Comparison of ENCODE assay signal across 8 mouse cellular contexts in genomic region chr4:41707011-41707535, GRCm38 (mm10). TPM values are rescaled to one million over a fixed set of nuclear protein-coding genes. Genes with fewer than 3 reads are reported as not detected.
DNase-seq lines count a peak whose midpoint lies in the region; ATAC-seq and TF ChIP-seq lines count a peak whose summit lies in the region.

No protein-coding gene starts in this region.

- peak; percentile 46; the same call in 1 of the 2 replicates for TF ChIP-seq CTCF in testis, adult 2 months (IDR thresholded peaks at IDR 0.05; ENCODE audit: control insufficient read depth, insufficient read depth, insufficient replicate concordance, low read depth, low read length)
- TF ChIP-seq CTCF in hindbrain, postnatal 0 days (IDR thresholded peaks at IDR 0.05; ENCODE audit: low read depth): peak; percentile 88

- H3K36me3 ChIP-seq in testis, adult 2 months (ENCODE audit: control insufficient read depth, insufficient read depth, low read length): no peaks in the 10 kb centered on the region
- no peaks in the 10 kb centered on the region for H3K36me3 ChIP-seq in hindbrain, postnatal 0 days (ENCODE audit: insufficient read depth, low read length)

- under 1% methylated on average over 13 of the region's 13 CpGs for WGBS in hindbrain, postnatal 0 days

- H3K9ac ChIP-seq in hindbrain, postnatal 0 days (replicated peaks; ENCODE audit: low read length): 0 out of 2 replicates have a peak overlapping the region, but pooled peaks have one; percentile 17

- H3K27me3 ChIP-seq in testis, adult 2 months (ENCODE audit: control insufficient read depth, insufficient read depth, low read length): no peaks in the 10 kb centered on the region
- no peaks in the 10 kb centered on the region for H3K27me3 ChIP-seq in hindbrain, postnatal 0 days (ENCODE audit: insufficient read depth, low read length)

- no peak overlapping the region for H3K4me3 ChIP-seq in testis, adult 2 months (ENCODE audit: control insufficient read depth, low read depth, low read length)
- H3K4me3 ChIP-seq in hindbrain, postnatal 0 days (ENCODE audit: low read length): no peak overlapping the region

- ATAC-seq in hindbrain, postnatal 0 days: peak; percentile 86

- H3K4me1 ChIP-seq in testis, adult 2 months (ENCODE audit: control insufficient read depth, insufficient read depth, low read length): peaks cover 4% of the 10 kb centered on the region
- peaks cover 11% of the 10 kb centered on the region; the same call in 1 of the 2 replicates for H3K4me1 ChIP-seq in hindbrain, postnatal 0 days (ENCODE audit: insufficient read depth, low read length)

- peak overlapping the region; percentile 31 for H3K4me2 ChIP-seq in hindbrain, postnatal 0 days (ENCODE audit: low read depth, low read length)

- intact Hi-C loops in left cerebral cortex, postnatal 25 days (cut with DNase I): loop anchor here (5.0 kb wide), 2 partner anchors 95 to 150 kb away; no protein-coding TSS in a partner anchor

- no peaks in the 10 kb centered on the region for H3K9me3 ChIP-seq in hindbrain, postnatal 0 days (ENCODE audit: low read length)

- no peak overlapping the region for H3K27ac ChIP-seq in testis, adult 2 months (ENCODE audit: control insufficient read depth, insufficient read depth, low read depth, low read length)
- H3K27ac ChIP-seq in hindbrain, postnatal 0 days: peak overlapping the region; percentile 59; the same call in 1 of the 2 replicates

- DNase-seq in testis, postnatal 14 days (ENCODE audit: low spot score): no peak
- DNase-seq in cerebellum, adult 9-11 months: peak; percentile 81
- DNase-seq in frontal cortex, adult 2 months (ENCODE audit: extremely low spot score in 1 of 2, low spot score in 1 of 2): peak; percentile 77 to 89
- DNase-seq in hindbrain, postnatal 0 days (ENCODE audit: low spot score): peak; percentile 89
- DNase-seq in left cerebral cortex, postnatal 25 days (ENCODE audit: low spot score in 2 of 2): peak; percentile 70 to 93
- DNase-seq in mesoderm, embryonic 11.5 days (ENCODE audit: low read depth, low spot score): peak; percentile 89
- peak; percentile 26 for DNase-seq in spleen, adult 12 weeks (ENCODE audit: low spot score)

- TF ChIP-seq POLR2A in testis, adult 2 months (IDR thresholded peaks at IDR 0.05; ENCODE audit: control insufficient read depth, low read depth, low read length): no peak

RNA-seq across cellular contexts. Expression of gene Rpp25l, which starts 6.3 kb away (rescaled TPM):
- 21.8 and 27.5 TPM in 2 replicates for polyA plus RNA-seq in testis, adult 2 months (2012; rRNA removed)
- 30.7 and 32.5 TPM in 2 replicates for polyA plus RNA-seq in frontal cortex, adult 2 months (2012; rRNA removed)
- total RNA-seq in hindbrain, postnatal 0 days (2014; rRNA removed): 35.0 and 42.2 TPM in 2 replicates
- 47.3 and 48.3 TPM in 2 replicates for polyA plus RNA-seq in hindbrain, postnatal 0 days (2015; fragmentation: Nextera tagmentation; extraction: Ambion mirVana)
- total RNA-seq in left cerebral cortex, postnatal 25 days (2021): 10 to 100 TPM; 26.8 to 31.3 TPM

RNA-seq across cellular contexts. Expression of gene Il11ra1, which starts 7.3 kb away (rescaled TPM):
- 10.7 and 11.0 TPM in 2 replicates for polyA plus RNA-seq in testis, adult 2 months (2012; rRNA removed)
- 37.0 and 38.1 TPM in 2 replicates for polyA plus RNA-seq in frontal cortex, adult 2 months (2012; rRNA removed)
- 24.4 and 41.9 TPM in 2 replicates for total RNA-seq in hindbrain, postnatal 0 days (2014; rRNA removed)
- 47.4 and 49.8 TPM in 2 replicates for polyA plus RNA-seq in hindbrain, postnatal 0 days (2015; fragmentation: Nextera tagmentation; extraction: Ambion mirVana)
- 10 to 100 TPM; 35.8 to 43.8 TPM for total RNA-seq in left cerebral cortex, postnatal 25 days (2021)

RNA-seq across cellular contexts. Expression of gene Cntfr, which starts 10.2 kb away (rescaled TPM):
- 3.7 and 4.0 TPM in 2 replicates for polyA plus RNA-seq in testis, adult 2 months (2012; rRNA removed)
- 79.4 and 92.6 TPM in 2 replicates for polyA plus RNA-seq in frontal cortex, adult 2 months (2012; rRNA removed)
- total RNA-seq in hindbrain, postnatal 0 days (2014; rRNA removed): 59.3 and 61.9 TPM in 2 replicates
- 18.5 and 22.1 TPM in 2 replicates for polyA plus RNA-seq in hindbrain, postnatal 0 days (2015; fragmentation: Nextera tagmentation; extraction: Ambion mirVana)
- 100 to 1,000 TPM in 1 of 2 experiments, 10 to 100 TPM in 1; 98.9 to 109 TPM for total RNA-seq in left cerebral cortex, postnatal 25 days (2021)

RNA-seq across cellular contexts. Expression of gene Dctn3, which starts 15.9 kb away (rescaled TPM):
- polyA plus RNA-seq in testis, adult 2 months (2012; rRNA removed): 84.2 and 90.3 TPM in 2 replicates
- polyA plus RNA-seq in frontal cortex, adult 2 months (2012; rRNA removed): 189 and 190 TPM in 2 replicates
- 145 and 147 TPM in 2 replicates for total RNA-seq in hindbrain, postnatal 0 days (2014; rRNA removed)
- polyA plus RNA-seq in hindbrain, postnatal 0 days (2015; fragmentation: Nextera tagmentation; extraction: Ambion mirVana): 306 and 316 TPM in 2 replicates
- total RNA-seq in left cerebral cortex, postnatal 25 days (2021): 100 to 1,000 TPM; 174 to 191 TPM

RNA-seq across cellular contexts. Expression of gene Arid3c, which starts 23.9 kb away (rescaled TPM):
- polyA plus RNA-seq in testis, adult 2 months (2012; rRNA removed): 0.12 and 0.17 TPM in 2 replicates
- 0.12 and 0.17 TPM in 2 replicates for polyA plus RNA-seq in frontal cortex, adult 2 months (2012; rRNA removed)
- 0.22 and 2.1 TPM in 2 replicates for total RNA-seq in hindbrain, postnatal 0 days (2014; rRNA removed)
- polyA plus RNA-seq in hindbrain, postnatal 0 days (2015; fragmentation: Nextera tagmentation; extraction: Ambion mirVana): 0.68 and 0.99 TPM in 2 replicates
- under 1 TPM in 1 of 2 experiments, not detected in 1; 0.43 TPM for total RNA-seq in left cerebral cortex, postnatal 25 days (2021)
